Mouse (Mus musculus): Measurements from ENCODE around the gene Arhgap44.

Gene Arhgap44

DNA sequence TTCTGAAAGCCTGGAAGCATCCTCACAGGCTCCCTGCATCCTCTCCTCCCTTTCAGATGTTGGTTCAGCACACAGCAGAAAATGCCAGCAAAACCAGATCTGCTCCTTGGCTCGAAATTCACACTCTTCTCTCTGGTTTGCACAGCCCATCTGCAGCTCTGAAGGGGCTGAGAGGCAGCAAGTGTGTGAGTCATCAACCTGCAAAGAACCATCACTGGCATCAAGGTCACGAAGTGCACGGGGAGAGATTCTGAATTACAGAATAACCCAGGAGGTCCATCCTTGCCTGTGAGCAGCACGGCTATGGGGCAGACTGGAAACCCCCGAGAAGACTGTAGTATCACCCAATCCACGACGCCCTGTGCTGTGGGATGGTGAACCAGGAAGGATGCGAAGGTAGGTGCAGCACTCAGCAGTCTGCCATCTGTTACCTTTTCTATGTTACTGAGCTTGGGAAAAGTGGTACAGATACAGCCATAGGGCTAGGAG is 27.5 kb downstream of the Arhgap44 start:
- DNase-seq: no peak

DNA sequence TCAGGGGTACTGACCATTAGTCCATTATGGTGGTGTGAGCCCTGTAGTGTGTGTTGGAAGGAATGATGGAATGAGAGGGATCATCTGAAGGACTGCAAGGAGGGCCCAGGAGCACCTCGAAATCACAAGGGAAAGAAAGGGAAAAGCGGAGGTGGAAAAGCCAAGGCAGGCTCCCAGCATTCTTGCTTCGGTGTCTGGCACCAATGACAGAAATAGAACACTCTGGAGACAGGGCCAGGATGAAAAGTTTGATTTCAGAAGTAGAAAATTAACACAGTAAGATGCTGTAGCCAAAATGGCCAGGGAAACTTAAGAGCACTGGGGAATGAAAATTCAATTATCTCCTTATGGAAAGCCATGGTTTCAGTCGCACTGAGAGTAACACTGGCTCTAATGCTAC is 29.1 kb downstream of the Arhgap44 start:
- DNase-seq: no peak

DNA sequence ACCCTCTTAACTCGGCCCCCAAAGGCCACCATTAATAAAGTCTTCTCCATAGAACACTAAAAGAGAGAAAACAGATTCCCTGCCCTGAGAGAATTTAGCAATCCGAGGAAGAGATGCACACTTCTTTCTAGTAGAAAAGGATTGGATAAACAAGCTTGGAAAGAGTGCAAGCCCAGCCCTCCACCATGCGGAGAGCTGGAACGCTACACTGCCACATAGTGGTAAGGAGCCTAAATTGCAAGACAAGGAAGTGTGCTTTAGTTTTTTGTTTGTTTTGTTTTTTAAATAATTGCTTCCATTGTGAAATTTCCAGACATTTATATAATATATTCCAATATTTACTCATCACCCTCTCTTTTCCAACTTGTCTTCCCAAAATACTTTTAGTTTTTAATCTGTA is 33.7 kb downstream of the Arhgap44 start:
- DNase-seq: no peak

DNA sequence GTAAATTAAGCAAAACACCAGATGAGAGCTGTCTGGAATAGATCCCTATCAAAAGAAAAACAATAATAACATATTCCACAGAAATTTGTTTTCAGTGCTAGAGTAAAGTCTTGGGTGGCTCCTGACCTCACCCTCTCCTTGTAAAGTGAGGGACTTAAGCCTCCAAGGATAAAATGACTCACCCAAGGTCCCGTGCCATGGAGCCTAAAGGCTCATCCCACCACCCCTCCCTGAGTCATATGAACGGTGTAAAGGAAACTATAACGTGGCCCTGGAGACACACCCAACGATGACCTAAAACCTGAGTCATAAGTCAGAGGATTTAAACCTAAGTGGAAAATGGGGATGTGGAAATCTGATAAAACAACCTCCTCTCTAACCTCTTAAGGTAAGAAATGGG is 34.1 kb downstream of the Arhgap44 start:
- DNase-seq: no peak

DNA sequence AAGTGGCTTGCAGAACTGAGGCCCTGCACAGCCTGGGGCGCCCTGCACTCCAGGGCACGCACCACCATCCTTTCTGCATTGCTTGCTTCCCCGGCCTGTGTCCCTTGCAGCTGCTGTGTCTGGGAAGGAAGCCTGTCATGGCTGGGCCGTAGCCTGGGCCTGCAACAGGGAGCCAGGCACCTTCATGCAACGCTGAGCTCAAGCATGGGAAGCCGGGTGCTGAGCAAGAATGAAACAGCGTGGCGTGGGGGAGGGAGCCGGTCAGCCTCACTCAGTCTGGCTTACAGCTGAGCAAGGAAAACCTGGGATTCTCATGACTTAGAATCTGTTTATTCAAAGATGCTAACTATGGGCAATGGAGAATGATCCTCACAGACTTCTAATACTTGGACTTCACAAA is 36.2 kb downstream of the Arhgap44 start:
- DNase-seq: peak; percentile 36

DNA sequence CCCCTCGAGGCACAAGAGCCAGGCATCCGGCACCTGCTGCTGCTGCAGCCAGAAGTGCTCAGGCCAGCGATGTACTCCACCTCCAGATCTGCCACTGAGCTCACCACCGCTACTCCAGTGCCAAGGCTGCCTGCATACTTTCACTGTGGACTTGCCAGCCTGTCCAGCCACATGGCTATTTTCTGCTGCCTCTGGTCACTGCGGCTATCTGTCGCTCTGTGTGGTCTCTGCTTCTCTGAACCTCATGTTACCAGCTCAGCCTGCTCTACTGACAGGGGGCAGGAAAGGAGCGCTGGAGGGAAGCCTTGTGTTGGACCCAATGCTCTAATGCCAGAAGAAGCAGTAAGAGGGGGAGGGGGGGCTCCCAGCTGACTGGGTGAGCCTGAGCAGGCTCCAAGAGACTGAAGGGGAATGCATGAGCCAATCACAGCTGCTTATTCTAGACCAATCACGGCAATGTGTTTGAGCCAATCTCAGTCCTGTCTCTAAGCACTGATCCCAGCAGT is 37.8 kb downstream of the Arhgap44 start:
- peak; percentile 85 for DNase-seq

DNA sequence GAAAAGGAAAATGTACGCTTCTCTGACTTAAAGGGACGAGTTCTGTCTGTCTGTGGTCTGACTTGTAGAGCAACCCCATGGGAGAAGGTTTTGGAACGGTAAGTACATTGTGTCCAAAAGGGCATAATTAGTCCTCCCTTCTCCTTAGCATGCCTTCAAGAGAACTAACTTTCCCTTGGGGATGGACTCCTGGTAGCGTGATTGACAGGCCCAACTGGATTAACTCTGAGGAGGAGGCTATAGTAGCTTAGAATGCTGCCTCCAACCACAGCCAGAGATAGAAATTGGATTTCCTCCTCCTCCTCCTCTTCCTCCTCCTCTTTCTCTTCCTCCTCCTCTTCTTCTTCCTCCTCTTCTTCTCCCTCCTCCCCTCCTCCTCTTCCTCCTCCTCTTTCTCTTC is 42.5 kb downstream of the Arhgap44 start:
- DNase-seq: no peak

DNA sequence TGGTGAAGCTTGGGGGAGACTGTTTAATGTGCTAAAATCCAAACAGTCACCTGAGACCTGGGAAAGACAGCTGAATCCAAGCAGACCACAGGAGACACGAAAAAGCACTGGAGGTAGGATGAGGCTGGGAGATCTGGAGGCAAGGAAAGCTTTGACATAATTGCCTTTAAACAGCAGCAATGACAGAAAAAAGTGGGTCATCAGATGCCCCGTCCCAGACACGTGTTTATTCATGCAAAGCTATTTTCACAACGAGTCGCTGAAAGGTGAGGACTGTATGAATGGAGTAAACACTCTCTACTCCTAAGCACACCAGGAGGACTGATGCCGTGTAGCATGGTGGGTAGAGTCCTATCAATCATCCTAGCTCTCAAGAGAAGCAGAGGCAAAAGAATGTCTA is 47.0 kb downstream of the Arhgap44 start:
- DNase-seq: peak; percentile 24

DNA sequence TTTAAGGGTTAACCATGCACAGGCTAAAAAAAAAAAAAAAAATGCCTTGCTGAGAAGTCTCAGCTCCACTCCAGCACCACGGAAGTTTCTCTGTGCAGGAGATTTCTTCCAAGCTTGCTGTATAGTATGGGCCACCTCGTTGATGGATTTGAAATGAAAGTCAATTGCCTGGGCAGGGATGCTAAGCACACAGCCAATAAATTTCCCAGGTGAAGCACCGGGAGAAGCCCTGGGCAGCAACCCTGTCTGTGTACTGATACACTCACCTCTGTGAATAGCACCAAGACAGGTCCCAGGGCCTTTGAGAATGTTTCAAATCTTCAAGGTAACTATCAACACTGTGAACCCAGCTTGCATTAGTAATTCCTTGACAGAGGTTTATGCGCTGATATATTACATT is 50.7 kb downstream of the Arhgap44 start:
- no peak for DNase-seq

DNA sequence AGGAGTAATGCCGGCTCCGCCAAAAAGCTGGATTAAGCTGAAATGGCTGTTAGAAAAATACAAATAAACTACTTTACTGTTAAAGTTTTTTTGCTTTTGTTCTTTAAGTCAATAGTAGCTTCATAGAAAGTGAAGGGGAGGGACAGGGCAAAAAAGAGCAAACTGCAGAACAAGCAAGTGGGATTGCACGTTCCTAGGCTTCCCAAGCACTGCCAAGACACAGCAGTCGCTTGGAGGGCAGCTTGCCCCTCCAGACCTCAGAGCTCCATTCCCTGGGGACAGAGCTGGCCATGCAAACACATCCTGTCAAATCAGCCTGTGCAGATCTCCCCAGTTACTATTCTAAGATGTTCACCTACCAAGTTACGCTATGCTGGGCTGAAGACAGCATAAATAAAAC is 51.1 kb downstream of the Arhgap44 start:
- DNase-seq: no peak

DNA sequence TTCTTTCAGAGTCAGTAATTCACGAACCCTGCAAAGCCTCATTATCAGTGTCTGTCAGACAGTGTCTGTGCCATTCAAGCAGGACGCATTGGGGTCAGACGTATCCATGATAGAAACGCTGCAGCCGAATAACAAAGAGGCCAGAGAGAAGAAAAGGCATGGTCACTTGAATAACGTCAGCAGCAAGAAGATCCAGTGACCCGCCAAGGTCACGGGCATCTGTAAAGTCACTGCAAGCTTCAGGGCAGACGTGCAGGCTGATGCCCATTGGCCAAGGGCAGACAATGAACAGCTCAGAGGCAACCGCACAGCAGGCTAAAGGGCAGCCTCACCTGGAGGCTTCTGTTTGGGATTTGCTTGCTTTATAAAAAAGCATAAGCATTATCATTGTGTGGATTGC is 52.7 kb downstream of the Arhgap44 start:
- peak; percentile 29 for DNase-seq

DNA sequence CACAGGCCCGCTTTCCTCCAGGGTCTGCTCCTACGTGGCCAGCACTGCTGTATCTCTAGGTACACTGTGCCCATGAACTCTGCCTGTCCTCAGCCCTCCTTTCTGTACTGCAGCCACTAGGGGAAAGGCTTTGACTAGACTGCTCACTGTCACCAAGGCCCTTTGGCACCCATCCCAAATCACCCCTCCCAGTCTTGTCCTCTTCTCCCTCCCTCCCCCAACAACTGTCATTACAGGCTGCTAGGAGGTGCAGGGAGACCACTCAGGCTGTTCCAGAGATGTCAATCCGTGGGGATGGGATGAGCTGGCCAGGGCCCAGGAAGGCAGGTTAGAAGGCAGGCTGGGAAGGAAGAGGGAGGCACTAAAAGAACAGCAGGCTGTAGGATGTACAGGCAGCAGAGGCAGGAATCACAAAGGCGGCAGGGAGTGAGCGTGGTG is 55.0 kb downstream of the Arhgap44 start:
- DNase-seq: peak; percentile 81

DNA sequence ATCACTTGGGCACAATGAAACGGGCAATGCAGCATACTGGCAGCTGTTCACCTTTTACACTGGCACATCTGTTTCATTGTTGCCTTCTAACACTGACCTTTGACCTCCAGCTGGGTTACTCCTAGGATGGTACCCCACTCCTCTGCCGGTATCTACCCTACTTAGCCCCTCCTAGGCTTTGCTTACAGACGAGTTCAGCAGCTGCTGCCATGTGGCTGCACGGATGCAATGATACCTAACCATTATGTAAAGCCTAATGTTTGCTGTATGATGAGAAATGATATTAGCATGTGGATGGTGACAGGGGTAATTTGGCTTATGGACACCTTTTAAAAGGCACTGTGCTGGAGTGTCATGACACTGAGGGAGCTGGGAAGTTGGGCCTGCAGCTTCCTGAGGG is 55.6 kb downstream of the Arhgap44 start:
- DNase-seq: no peak

DNA sequence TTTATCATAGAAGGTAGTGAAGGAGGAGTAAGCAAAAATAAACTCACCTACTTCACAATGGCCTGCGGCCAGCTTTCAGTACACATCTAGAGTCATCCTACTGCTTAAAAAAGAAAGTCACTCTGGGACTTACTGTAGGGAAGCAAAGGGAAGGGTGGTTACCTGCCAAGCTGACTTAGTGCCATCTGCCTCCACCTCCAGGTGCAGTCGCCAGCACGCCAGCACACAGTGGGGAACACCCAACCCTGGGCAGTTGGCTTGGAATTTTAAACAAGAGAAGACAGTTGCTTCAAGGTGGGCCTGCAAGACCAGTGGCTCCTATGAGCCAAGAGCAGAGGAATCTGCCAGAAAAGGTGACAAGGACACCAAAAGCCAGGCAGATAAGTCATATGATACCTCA is 58.7 kb downstream of the Arhgap44 start:
- no peak for DNase-seq

DNA sequence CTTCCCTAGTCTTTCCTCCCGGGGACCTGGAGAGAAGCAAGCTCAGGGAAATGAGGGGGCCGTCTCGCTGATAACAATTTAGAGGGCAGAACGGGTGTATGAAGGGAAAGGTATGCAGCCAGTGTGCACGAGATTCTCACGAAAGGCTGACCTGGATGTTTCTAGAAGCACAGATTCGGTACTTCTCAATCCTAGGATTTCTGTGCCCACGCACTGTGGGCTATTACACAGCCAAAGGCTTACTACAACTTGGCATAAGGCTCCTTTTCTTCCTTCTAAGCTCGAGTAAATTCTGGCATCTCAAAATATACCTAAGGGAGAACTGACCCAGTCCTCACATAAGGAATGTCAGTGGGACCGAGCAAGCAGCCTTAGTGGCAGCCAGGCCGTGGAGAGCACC is 61.6 kb downstream of the Arhgap44 start:
- no peak for DNase-seq

DNA sequence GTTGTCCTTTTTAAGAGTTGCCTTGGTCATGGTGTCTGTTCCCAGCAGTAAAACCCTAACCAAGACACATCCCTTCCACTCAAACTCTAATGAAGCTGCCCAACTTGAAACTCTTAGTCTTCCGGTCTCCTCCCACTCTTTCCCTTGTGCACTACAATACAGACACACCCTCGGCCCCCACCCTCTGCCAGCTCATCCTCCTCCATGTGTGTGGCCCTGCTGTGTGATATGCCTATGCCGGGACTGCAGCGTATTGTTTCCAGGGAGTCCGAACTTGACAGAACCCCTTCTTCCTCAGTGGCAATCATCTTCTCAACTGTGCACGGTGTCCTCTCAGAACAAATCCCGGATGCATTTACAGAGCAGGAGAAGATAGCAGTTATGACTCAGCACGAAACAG is 62.7 kb downstream of the Arhgap44 start:
- no peak for DNase-seq

DNA sequence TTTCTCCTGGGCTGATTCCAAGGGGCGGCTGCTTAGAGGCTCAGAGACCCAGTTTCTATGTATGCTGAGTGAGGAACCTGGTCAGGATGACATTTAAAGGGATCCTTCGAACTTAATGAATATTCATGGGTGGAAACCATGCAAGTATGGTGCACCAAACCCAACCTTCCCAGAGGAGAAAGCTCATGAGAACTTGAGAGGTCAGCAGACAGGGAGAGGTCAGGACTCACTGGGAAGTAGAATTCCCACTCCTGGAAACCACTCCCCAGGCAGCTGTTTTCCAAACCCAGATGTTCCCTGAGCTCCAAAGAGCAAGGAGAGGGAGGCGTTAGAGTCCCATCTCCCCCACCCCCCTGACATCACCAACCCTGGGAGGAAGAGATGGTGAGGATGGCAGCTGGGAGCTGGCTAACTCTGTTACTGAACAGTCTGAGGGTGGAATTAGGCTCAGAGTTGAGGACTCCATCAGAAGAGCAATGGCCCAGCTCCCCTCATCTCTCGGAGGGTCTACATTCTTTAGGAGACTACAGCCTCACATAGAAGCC is 65.2 kb downstream of the Arhgap44 start:
- no peak for DNase-seq

DNA sequence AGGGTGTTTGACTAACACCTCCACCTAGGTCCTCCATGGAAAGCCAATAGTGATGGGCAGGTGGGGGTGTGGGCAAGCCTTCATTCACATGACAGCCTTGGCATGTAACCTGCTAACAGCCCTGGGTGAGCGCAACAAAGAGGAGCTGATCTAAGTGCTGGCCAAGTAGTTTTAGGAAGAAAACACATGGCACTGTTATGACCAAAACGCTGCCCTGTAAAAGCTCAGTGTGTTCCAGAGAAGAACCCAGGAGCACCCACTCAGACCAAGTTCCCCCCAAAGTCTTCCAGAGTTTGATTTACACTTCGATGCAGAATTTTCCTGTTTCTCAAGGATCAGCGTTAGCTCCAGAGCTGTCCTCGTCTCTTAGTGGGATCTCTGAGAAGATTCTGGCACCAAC is 65.9 kb downstream of the Arhgap44 start:
- DNase-seq: no peak

DNA sequence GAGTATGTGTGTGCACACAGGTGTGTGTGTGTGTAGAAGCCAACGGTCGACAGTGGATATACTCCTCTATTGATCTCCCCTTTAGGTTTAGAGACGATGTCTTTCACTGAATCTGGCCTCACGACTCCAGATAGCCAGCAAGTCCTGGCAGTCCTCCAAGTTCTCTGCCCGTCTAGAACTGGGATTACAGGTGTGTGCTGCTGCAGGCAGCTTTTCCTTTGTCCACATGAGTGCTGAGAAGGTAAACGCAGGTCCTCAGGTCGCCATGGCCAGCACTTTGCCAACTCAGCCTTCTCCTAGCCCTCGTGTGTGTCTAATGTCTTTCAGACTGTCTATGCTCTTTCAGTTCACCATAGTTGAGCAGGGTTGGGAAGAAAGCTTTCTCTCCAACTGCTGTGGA is 69.9 kb downstream of the Arhgap44 start:
- no peak for DNase-seq

DNA sequence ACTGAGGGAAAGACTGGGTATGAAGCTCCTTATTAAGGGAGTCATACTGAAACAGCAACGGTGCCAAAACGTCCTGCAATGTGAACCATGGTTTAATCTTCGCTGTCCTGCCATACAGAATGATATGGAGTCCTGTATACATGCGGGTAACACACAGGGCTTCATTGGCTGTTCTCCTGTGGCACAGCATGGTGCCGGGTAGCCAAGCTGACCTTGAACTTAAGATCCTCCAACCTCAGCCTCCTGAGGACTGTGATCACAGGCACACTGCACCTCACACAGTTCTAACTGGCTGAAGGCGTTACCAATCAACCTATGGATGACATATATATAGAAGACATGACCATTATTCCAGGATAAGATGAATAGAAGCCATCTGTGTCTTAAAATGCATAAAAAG is 72.4 kb downstream of the Arhgap44 start:
- no peak for DNase-seq

DNA sequence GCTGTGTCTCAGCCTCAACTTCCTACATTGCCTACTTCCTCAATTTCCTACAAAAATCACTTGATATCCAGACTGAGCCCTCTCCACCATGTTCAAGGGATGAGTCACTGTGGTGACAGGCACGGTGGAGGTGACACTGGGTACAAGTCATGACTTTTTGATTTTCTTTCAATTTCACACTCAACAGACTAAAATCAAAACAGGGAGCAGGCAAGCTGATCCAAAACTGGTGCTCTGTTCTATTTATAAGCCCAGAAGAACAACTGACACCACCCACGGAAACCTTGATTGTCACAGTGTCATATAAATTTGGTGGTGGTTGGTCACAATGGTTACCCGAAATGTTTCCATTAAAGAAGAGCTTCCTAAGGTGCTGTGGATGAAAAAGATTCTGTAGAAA is 72.8 kb downstream of the Arhgap44 start:
- no peak for DNase-seq

DNA sequence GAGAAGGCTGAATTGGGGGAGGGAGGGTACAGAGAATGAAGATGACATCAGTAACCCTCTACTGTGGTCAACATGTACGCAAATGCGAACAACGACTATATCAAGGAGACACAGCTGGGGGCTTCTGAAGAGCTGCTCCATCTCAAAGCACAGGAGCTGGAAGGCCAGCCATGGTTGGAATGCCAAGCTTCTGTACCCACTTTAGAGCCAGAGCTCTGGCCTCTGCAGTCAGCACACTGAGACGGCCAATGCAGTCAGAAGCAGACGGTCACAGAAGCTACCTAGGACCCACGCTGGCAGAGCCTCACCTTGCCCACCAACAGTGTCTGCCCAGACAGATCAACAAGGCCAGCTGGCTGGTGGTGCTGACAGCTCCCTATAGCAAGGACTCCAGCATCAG is 73.5 kb downstream of the Arhgap44 start:
- DNase-seq: no peak

DNA sequence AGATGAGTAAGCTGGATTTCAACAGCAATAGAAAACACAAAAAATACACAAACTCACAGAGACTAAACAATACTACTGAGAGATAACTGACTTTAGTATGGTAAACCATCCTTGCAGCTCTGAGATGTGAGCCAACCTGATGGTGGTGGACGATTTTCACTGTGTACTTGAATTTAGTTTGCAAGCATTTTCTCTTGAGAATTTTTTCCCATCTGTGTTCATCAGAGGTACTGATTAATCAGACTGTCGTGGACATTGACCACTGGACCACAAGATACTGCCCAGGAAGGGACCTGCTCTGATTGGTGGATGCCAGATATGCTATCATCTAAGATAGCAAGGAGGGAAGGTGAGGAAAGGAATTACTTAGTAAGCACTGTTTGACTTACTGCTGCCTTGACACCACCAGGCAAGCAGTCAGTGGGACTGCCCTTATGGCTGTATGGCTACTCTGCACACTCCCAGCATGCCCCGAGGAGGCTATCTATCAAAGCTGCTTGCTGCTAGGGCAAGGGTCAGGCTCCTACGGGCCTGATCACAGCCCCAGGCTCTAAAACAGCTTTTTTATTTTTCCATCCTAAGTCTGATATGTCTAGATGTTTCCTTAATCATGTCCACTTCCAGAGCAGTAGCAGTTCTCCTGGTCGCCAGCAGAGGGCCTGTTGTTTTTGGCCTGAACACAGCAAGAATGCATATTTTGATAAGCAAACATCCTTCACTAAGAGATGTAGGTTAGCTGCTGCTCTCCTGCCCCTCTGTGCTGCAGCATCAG is 74.1 kb downstream of the Arhgap44 start:
- DNase-seq: peak; percentile 65

DNA sequence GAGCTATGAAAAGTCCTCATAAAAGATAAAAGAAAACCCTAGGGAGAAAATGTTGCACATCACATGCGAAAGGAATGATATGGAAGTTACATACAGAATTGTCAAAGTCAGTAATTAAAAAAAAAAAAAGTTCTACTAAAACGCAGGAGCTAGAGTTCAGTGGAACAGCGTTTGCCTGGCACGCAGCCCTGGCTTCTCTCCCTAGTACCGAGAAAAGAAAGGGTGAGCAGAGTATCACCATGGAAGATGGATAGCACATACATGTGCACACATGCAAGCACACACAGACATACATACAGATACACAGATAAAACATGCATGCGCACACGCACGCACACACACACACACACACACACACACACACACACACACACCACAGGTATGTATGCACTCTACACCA is 82.0 kb downstream of the Arhgap44 start:
- no peak for DNase-seq

DNA sequence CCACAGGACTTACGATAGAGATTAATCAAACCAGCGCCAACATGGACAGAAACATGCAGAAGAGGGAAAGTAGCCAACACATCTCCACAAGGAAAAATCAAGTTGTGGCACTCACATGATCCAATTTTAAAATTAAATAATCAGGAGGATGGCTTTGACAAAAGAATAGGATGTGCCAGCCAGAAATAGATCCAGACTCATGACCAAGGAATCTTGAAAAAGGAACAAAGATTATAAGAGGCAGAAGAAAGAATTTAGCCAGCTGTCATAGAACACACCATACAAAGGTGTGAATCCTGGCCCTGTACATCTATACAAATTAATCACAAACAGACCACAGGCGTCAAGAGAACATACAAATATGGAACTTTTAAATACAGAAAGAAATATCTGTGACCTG is 82.5 kb downstream of the Arhgap44 start:
- DNase-seq: no peak

All from retina, postnatal 1 day (tissue).